Mouse (Mus musculus) megakaryocyte, embryonic 14.5 days (primary cell): ENCODE data around the gene Frs3. TPM values are rescaled to one million over a fixed set of nuclear protein-coding genes. Genes with fewer than 3 reads are reported as not detected.
A peak's percentile ranks its signal among the peaks of the same experiment; 100 is the strongest.
"Not testable (repeated sequence)": the region's sequence is repeated elsewhere in the genome, so short reads cannot be mapped to it uniquely, and the experiment has no call there.

ENCODE experiments used
- H3K27me3 ChIP-seq: replicated peaks from 2 replicates; pipeline ENCODE3; 2012; ENCODE audit warnings: inconsistent platforms
- H3K36me3 ChIP-seq: replicated peaks from 2 replicates; pipeline ENCODE3; 2012; ENCODE audit warnings: low read length, inconsistent platforms, mixed read lengths
- H3K4me1 ChIP-seq: 2 replicates; pipeline ENCODE4 v1.6.1; 2012; ENCODE audit warnings: inconsistent platforms
- H3K4me3 ChIP-seq: replicated peaks from 2 replicates; pipeline ENCODE3; 2012; ENCODE audit warnings: moderate library complexity, mild to moderate bottlenecking, inconsistent platforms
- H3K9me3 ChIP-seq: 2 replicates; pipeline ENCODE4 v1.6.1; 2012; ENCODE audit warnings: inconsistent platforms
- FLI1 ChIP-seq: IDR thresholded peaks from 2 replicates; pipeline ENCODE4 v1.6.1; 2012; ENCODE audit warnings: low read length, inconsistent platforms, mixed read lengths
- GATA1 ChIP-seq: IDR thresholded peaks from 3 replicates; pipeline ENCODE4 v1.6.1; 2012; ENCODE audit warnings: mixed read lengths, low read length, inconsistent platforms, borderline replicate concordance
- polyA plus RNA-seq: library from polyadenylated mRNA; stranded (reverse); fragments of >175 nt; gene quantifications from 2 replicates; pipeline ENCODE4 v1.2.3, GENCODE M21; 2012; ENCODE audit warnings: low replicate concordance; ENCODE audit not compliant: insufficient read depth

Frs3 gene
- 0.94 TPM in 1 of 2 replicates, not detected in the other for polyA plus RNA-seq

- Histone ChIP-seq H3K36me3 (peaks cover 26% of the 10 kb centered on the region), H3K4me1 (peaks cover 38% of the 10 kb centered on the region), H3K9me3 (no peaks in the 10 kb centered on the region), H3K4me3 (peak within 1 kb of the TSS; percentile 94), H3K27me3 (peaks cover 49% of the 10 kb centered on the region)
- TF ChIP-seq GATA1: no peak
- no peak for TF ChIP-seq FLI1
Observed at GRCm38 (mm10) chr17:47688608-47689575, at the start of gene Frs3. TSS of gene Frs3 (plus strand) at chr17:47689030.

- Histone ChIP-seq H3K36me3 (no peaks in the 10 kb centered on the region), H3K4me3 (no peak overlapping the region), H3K4me1 (no peaks in the 10 kb centered on the region), H3K27me3 (no peaks in the 10 kb centered on the region), H3K9me3 (no peaks in the 10 kb centered on the region)
- TF ChIP-seq FLI1: no peak
- TF ChIP-seq GATA1: no peak
Observed at GRCm38 (mm10) chr17:47642992-47643391, 45.8 kb upstream of the Frs3 start.

DNA sequence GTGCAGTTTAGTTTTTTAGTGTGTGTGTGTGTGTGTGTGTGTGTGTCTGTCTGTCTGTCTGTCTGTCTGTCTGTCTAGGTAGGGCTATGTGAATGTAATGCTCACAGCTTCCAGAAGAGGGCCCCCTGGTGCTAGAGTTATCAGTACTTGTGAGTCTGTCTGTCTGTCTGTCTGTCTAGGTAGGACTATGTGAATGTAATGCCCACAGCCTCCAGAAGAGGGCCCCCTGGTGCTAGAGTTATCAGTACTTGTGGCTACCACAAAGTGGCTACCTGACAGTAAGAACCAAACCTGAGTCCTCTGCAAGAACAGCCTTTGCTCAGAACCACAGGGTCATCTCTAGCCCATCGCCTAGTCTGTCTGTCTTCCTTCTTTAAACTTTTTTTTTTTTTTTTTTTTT, 42.1 kb upstream of the Frs3 start:
- H3K4me1 ChIP-seq: peaks cover 3% of the 10 kb centered on the region; the same call in 1 of the 2 replicates
- H3K9me3 ChIP-seq: no peaks in the 10 kb centered on the region
- TF ChIP-seq GATA1 (no peak), FLI1 (no peak)
- no peaks in the 10 kb centered on the region for H3K36me3 ChIP-seq
- H3K27me3 ChIP-seq: no peaks in the 10 kb centered on the region
- H3K4me3 ChIP-seq: no peak overlapping the region

GRCm38 (mm10) chr17:47648966-47649365, 39.9 kb upstream of the Frs3 start:
- TF ChIP-seq GATA1 (no peak), FLI1 (no peak)
- Histone ChIP-seq H3K36me3 (no peaks in the 10 kb centered on the region), H3K9me3 (no peaks in the 10 kb centered on the region), H3K4me1 (peaks cover 3% of the 10 kb centered on the region; the same call in 1 of the 2 replicates), H3K4me3 (no peak overlapping the region), H3K27me3 (no peaks in the 10 kb centered on the region)

- H3K36me3 ChIP-seq: no peaks in the 10 kb centered on the region
- TF ChIP-seq FLI1: no peak
- no peak for TF ChIP-seq GATA1
- H3K4me1 ChIP-seq: peaks cover 3% of the 10 kb centered on the region; the same call in 1 of the 2 replicates
- H3K4me3 ChIP-seq: no peak overlapping the region
- no peaks in the 10 kb centered on the region for H3K9me3 ChIP-seq
- H3K27me3 ChIP-seq: no peaks in the 10 kb centered on the region
Observed at GRCm38 (mm10) chr17:47651953-47652352, 36.9 kb upstream of the Frs3 start.

DNA sequence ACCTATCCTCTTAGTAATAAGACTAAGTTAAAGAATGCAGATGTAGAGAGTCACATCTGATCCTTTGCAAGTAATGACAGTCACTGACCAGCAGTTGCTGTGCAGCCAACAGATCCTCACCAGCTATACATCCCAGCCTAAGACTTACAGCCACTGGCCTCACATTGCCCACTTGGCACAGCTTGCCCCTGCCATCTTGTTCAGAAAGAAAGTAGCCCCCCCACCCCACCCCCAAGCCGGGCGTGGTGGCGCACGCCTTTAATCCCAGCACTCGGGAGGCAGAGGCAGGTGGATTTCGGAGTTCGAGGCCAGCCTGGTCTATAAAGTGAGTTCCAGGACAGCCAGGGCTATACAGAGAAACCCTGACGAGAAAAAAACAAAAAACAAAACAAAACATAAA, 34.5 kb upstream of the Frs3 start:
- not testable (repeated sequence) for H3K4me1 ChIP-seq, H3K4me3 ChIP-seq, H3K27me3 ChIP-seq, H3K36me3 ChIP-seq, H3K9me3 ChIP-seq

DNA sequence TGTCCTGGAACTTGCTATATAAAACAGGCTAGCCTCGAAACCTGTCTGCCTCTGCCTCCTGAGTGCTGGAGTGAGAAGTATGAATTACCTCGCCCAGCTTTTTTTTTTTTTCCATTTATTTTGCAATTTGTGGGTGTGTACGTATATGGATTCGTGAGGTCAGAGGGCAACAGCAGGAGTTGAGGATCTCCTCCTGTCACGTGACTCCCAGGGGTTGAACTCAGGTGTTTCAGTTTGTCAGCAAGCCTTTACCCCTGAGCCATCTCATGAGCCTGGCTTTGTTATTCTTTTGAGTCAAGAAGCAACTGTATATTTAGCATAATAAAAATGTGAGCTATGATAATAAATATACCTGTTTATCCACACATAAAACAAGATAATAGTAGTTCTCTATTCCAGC, 33.1 kb upstream of the Frs3 start:
- Histone ChIP-seq H3K4me3 (no peak overlapping the region), H3K9me3 (no peaks in the 10 kb centered on the region), H3K36me3 (no peaks in the 10 kb centered on the region), H3K27me3 (no peaks in the 10 kb centered on the region), H3K4me1 (peaks cover 14% of the 10 kb centered on the region)
- no peak for TF ChIP-seq GATA1
- TF ChIP-seq FLI1: no peak

- Histone ChIP-seq H3K36me3 (no peaks in the 10 kb centered on the region), H3K27me3 (no peaks in the 10 kb centered on the region), H3K4me1 (peaks cover 14% of the 10 kb centered on the region), H3K4me3 (no peak overlapping the region), H3K9me3 (no peaks in the 10 kb centered on the region)
- TF ChIP-seq GATA1: no peak
Observed at GRCm38 (mm10) chr17:47657901-47658300, 30.9 kb upstream of the Frs3 start.

- Histone ChIP-seq H3K27me3 (no peaks in the 10 kb centered on the region), H3K4me3 (no peak overlapping the region), H3K9me3 (no peaks in the 10 kb centered on the region), H3K36me3 (no peaks in the 10 kb centered on the region), H3K4me1 (peaks cover 14% of the 10 kb centered on the region)
- TF ChIP-seq GATA1 (no peak), FLI1 (no peak)
Observed at GRCm38 (mm10) chr17:47658741-47659243, 30.0 kb upstream of the Frs3 start.

DNA sequence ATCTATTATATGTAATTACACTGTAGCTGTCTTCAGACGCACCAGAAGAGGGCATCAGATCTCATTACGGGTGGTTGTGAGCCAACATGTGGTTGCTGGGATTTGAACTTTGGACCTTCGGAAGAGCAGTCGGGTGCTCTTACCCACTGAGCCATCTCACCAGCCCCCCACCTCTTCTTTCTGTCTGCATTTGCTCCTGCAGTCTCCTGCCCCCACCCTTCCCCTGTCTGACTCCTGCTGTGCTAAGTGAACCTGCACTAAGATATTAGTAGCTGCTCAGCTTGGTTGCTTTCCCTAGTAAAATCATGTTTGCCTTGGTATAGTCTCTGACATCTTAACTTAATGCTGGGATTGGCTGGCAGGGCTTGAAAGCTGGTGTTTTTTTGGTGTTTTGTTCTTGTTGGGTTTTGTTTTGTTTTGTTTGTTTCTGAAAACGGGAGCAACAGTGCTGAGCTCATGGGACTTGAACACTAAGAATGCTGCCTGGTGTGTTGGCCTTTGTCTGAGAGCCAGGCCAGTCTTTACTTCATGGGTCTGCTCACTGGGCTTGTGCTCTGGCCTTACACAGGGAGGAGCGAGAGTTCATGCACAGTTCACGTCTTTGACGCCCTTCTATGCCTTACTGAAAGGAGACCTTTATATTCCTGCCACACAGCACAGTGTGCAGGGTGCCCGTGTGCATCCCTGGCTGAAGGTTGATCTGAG, 25.7 kb upstream of the Frs3 start:
- Histone ChIP-seq H3K27me3 (no peaks in the 10 kb centered on the region), H3K4me1 (peaks cover 25% of the 10 kb centered on the region), H3K36me3 (no peaks in the 10 kb centered on the region), H3K4me3 (no peak overlapping the region), H3K9me3 (no peaks in the 10 kb centered on the region)
- no peak for TF ChIP-seq FLI1
- no peak for TF ChIP-seq GATA1
